Mouse (Mus musculus): ENCODE measurements at regions not wholly inside any gene's neighbourhood (a gene's known extent, or its start where the extent isn't known, plus 50 kb on each side); places are given as distances from the start of the nearest gene placed in this dataset.

GRCm38 (mm10) chr14:96592051-96592450 lies 73.1 kb upstream of the Klhl1 start:
- TF ChIP-seq POLR2A (IDR thresholded peaks at IDR 0.05; ENCODE audit: control insufficient read depth in 1 of 2, insufficient read depth in 1 of 2, low read depth in 1 of 2, low read length in 2 of 2, poor library complexity in 1 of 2) (no peak), KAT2A (conservative IDR thresholded peaks at IDR 0.05; ENCODE audit: low read depth, low read length) (no peak), TCF12 (IDR thresholded peaks at IDR 0.05; ENCODE audit: low read depth, low read length) (no peak), ELF1 (IDR thresholded peaks at IDR 0.05; ENCODE audit: low read depth, low read length) (no peak), UBTF (IDR thresholded peaks at IDR 0.05; ENCODE audit: borderline replicate concordance, insufficient read depth, low read depth, low read length) (no peak), MAX (IDR thresholded peaks at IDR 0.05; ENCODE audit: low read length) (no peak), CTCF (IDR thresholded peaks at IDR 0.05 in 2 of 3, conservative IDR thresholded peaks at IDR 0.05 in 1 of 3; ENCODE audit: control insufficient read depth in 1 of 3, insufficient read depth in 1 of 3, low read depth in 2 of 3, low read length in 3 of 3, poor library complexity in 1 of 3, severe bottlenecking in 1 of 3) (no peak)

Measured in MEL (cell line).